Mouse (Mus musculus) MN1 (cell line): ENCODE measurements around the gene Dclre1c.

ENCODE experiments used
- DNase-seq: peaks from one replicate; pipeline ENCODE4 v3.0.0-alpha.2; 2016; ENCODE audit warnings: low spot score

Gene Dclre1c

GRCm38 (mm10) chr2:3474861-3475283 is 50.9 kb downstream of the Dclre1c start, which contains the start of gene Suv39h2:
TSS of gene Suv39h2 (minus strand) at chr2:3475031.
- peak; percentile 93 for DNase-seq

- DNase-seq, result peak; percentile 12
Measured at GRCm38 (mm10) chr2:3475746-3476251, 51.9 kb downstream of the Dclre1c start.

- DNase-seq, result no peak
Measured at GRCm38 (mm10) chr2:3480239-3480638, 56.3 kb downstream of the Dclre1c start.

GRCm38 (mm10) chr2:3489816-3490215 is 65.9 kb downstream of the Dclre1c start:
- no peak for DNase-seq

GRCm38 (mm10) chr2:3493833-3494409 is 70.0 kb downstream of the Dclre1c start:
- no peak for DNase-seq

- no peak for DNase-seq
Measured at GRCm38 (mm10) chr2:3499543-3499942, 75.6 kb downstream of the Dclre1c start.

GRCm38 (mm10) chr2:3500886-3501285 is 77.0 kb downstream of the Dclre1c start:
- no peak for DNase-seq

GRCm38 (mm10) chr2:3512076-3512475 is 88.1 kb downstream of the Dclre1c start:
- peak; percentile 36 for DNase-seq

- DNase-seq, result peak; percentile 95
Measured at GRCm38 (mm10) chr2:3512552-3513454, 88.9 kb downstream of the Dclre1c start, which contains the start of the genes Gm45902, Hspa14 and Cdnf. TSS of gene Gm45902 (minus strand) at chr2:3512790. TSS of gene Hspa14 (minus strand) at chr2:3512814. TSS of gene Cdnf (plus strand) at chr2:3513030.
